Mouse (Mus musculus) thymus, adult 2 months (tissue): ENCODE results near the gene 2310030G06Rik. TPM values are rescaled to one million over a fixed set of nuclear protein-coding genes. Genes with fewer than 3 reads are reported as not detected.

Experiments used
- DNase-seq: peaks from one replicate; pipeline ENCODE4 v3.0.0; 2021
- H3K27ac ChIP-seq: fragments of 200-500 bp; 2 replicates; pipeline ENCODE4 v1.5.1; 2012; ENCODE audit warnings: low read length, control low read depth; ENCODE audit not compliant: control insufficient read depth, insufficient read depth
- H3K27me3 ChIP-seq: fragments of 200-500 bp; 2 replicates; pipeline ENCODE4 v1.6.1; 2012; ENCODE audit warnings: mild to moderate bottlenecking, low read length, moderate library complexity, mixed read lengths; ENCODE audit not compliant: control insufficient read depth, insufficient read depth
- H3K36me3 ChIP-seq: fragments of 200-500 bp; 2 replicates; pipeline ENCODE4 v1.6.1; 2012; ENCODE audit warnings: mild to moderate bottlenecking, low read length, moderate library complexity; ENCODE audit not compliant: control insufficient read depth, insufficient read depth
- H3K4me1 ChIP-seq: fragments of 200-500 bp; replicated peaks from 2 replicates; pipeline ENCODE4 v1.6.1; 2012; ENCODE audit warnings: low read length; ENCODE audit not compliant: control insufficient read depth, insufficient read depth
- H3K4me3 ChIP-seq: fragments of 200-500 bp; 2 replicates; pipeline ENCODE4 v1.5.1; 2012; ENCODE audit warnings: mild to moderate bottlenecking, low read length, control low read depth, moderate library complexity; ENCODE audit not compliant: control insufficient read depth, insufficient read depth
- CTCF ChIP-seq: fragments of 200-500 bp; IDR thresholded peaks from 2 replicates; pipeline ENCODE4 v1.5.1; 2012; ENCODE audit warnings: mild to moderate bottlenecking, control low read depth, low read length, moderate library complexity, borderline replicate concordance; ENCODE audit not compliant: control insufficient read depth, poor library complexity, insufficient read depth; ENCODE audit errors: extremely low read depth
- POLR2A ChIP-seq: fragments of 200-500 bp; IDR thresholded peaks from 2 replicates; pipeline ENCODE4 v1.6.1; 2012; ENCODE audit warnings: mild to moderate bottlenecking, low read length, control low read depth, moderate library complexity; ENCODE audit not compliant: control insufficient read depth, poor library complexity, insufficient read depth; ENCODE audit errors: extremely low read depth
- WGBS: fragments of 180-500 bp; shearing (Covaris S2); methylation state at CpG from one replicate; pipeline ENCODE4 v1.1.7; 2018; 5-methylcytosine and 5-hydroxymethylcytosine counted together
- polyA plus RNA-seq: library from polyadenylated mRNA; depleted of rRNA; stranded (reverse); fragments of >200 nt; gene quantifications from 2 replicates; pipeline ENCODE4 v1.2.3, GENCODE M21; 2012

The 2310030G06Rik gene
- polyA plus RNA-seq, 1 experiment: 3.6 TPM

DNA sequence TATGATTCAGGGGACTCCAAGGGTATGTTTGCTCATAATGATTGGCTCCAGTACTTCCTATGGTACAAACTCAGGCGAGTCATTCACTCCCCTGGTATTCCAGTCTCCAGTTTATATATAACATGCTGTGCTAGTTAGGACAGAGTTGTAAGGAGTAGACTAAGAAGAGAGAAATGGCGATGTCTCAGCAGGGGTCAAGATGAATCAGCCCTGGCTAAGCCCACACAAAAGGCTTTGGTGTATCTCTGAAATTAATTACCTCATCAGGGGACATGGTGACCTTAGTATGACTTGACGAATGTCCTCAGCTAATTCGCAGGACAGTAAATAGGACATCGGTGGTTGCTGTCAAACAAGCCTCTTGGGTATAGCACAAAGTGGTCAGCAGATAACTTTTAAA, 10.4 kb upstream of the 2310030G06Rik start:
- H3K36me3 ChIP-seq: no peaks in the 10 kb centered on the region
- H3K27me3 ChIP-seq: no peaks in the 10 kb centered on the region

DNA sequence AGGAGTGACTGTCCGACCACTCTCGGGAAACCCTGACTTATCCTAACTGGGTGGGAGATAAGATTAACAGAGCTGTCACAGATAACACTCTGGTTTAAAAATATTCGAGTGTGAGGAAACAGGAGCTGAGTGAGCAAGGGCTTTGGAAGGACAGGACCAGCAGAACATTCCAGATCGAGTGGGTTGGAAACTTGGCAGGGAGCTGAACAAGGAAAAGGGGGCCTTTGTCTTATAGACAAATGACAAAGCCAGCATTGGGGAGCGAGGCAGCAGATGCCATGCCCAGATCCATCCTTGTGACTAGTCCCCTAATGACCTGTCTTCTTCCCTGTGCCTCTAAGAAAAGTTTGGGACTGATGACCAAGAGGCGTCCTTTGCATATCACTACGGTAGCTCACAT, 7.6 kb upstream of the 2310030G06Rik start:
- WGBS: 73% methylated on average over 7 of the region's 7 CpGs
- Histone ChIP-seq H3K27me3 (no peaks in the 10 kb centered on the region), H3K4me3 (no peak overlapping the region), H3K4me1 (no peaks in the 10 kb centered on the region), H3K36me3 (no peaks in the 10 kb centered on the region), H3K27ac (no peak overlapping the region)
- no peak for DNase-seq
- TF ChIP-seq CTCF (no peak), POLR2A (no peak)

More for the DNA sequence above, 10.4 kb upstream of the 2310030G06Rik start:
- no peak for DNase-seq
- TF ChIP-seq POLR2A (no peak), CTCF (no peak)
- no peak overlapping the region for H3K4me3 ChIP-seq
- no peak overlapping the region for H3K27ac ChIP-seq
- no peaks in the 10 kb centered on the region for H3K4me1 ChIP-seq
- 87% methylated on average over 5 of the region's 5 CpGs for WGBS

DNA sequence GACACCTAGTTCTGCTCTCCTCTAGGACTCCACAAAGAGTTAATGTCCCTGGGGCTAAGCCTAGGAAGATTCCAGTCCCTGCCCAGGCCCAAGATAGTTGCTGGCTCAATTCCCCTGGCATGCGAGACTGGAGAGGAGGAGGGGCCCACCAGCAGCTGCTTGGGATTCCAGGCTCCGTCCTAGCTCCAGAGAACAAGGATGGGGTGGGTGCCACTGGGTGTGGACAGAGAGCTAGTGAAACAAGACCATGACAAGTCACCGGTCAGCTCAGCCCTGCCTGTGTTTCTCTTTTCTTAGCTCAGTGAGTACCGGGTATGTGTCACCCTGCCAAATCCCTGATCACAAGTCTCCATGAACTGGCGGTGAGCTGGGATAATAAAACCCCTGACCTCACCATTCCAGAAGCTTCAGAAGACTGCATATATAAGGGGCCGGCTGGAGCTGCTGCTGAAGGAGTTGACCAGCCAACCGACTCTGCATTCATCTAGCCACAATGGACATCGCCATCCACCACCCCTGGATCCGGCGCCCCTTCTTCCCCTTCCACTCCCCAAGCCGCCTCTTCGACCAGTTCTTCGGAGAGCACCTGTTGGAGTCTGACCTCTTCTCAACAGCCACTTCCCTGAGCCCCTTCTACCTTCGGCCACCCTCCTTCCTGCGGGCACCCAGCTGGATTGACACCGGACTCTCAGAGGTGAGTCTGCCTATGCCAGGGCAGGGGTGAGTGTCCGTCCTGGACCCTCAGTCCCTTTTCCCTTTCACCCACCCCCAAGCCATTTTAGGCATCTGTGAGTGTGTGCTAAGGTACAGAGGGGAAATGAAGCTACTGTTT, 6.7 kb upstream of the 2310030G06Rik start:
- WGBS: 84% methylated on average over 17 of the region's 17 CpGs
- Histone ChIP-seq H3K27me3 (no peaks in the 10 kb centered on the region), H3K27ac (no peak overlapping the region), H3K4me1 (no peaks in the 10 kb centered on the region), H3K36me3 (no peaks in the 10 kb centered on the region), H3K4me3 (no peak overlapping the region)
- no peak for TF ChIP-seq POLR2A
- TF ChIP-seq CTCF: no peak
- DNase-seq: no peak

DNA sequence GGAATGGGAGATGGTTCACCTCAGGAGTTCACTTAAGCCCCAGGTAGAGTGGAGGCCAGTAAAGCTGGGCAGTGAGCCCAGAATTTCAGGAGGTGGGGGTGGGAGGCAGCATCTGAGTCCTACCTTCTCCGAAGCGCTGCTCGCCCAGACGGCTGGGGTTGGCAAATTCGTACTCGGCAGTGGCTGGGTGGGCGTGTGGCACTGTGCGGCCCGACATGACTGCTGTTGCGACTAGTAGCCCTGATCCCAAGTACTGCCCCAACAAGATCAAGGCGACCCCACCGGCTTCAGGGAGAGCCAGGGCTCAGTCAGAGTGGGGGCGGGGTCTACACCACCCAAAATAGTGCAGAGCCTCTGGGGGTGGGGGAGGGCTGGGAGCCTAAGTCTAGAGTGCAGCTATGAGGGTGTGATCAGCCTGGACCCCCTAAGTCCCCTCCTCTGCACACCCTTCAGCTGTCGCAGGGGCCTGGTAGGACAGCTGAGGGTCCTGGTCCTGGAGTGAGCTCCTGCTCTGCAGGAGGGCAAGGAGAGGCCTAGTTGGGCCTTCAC, 5.8 kb upstream of the 2310030G06Rik start, which contains the start of gene Hspb2:
Hspb2 (minus strand) TSS at position 301 of the 549 bp plus-strand sequence.
- Histone ChIP-seq H3K27me3 (no peaks in the 10 kb centered on the region), H3K4me1 (no peaks in the 10 kb centered on the region), H3K4me3 (no peak within 1 kb of the TSS), H3K36me3 (no peaks in the 10 kb centered on the region), H3K27ac (no peak within 1 kb of the TSS)
- 86% methylated on average over 14 of the region's 14 CpGs for WGBS
- TF ChIP-seq CTCF (no peak), POLR2A (no peak)
- DNase-seq: no peak

DNA sequence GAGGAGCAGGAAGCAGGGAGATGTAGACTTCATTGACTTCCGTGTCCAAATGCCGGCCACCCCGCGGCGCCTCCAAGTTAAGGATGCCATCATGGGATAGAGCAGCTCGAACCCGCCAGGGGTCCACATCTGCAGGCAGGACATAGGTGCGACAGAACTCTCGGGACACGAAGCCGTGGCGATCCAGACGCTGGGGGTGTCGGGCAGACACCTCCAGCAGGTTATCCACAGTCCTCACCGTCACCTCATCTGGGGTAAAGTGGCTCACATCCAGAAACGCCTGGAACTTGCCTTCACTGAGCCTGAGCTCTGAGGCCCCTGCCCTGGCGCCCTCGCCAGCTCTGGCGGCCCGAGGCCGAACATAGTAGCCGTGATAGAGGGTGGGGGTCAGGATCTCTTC, 5.0 kb upstream of the 2310030G06Rik start, which contains the start of gene Cryab:
Cryab (plus strand) TSS at position 3 of the 400 bp plus-strand sequence.
- H3K27ac ChIP-seq: no peak within 1 kb of the TSS
- TF ChIP-seq POLR2A (no peak), CTCF (no peak)
- no peak within 1 kb of the TSS for H3K4me3 ChIP-seq
- no peak for DNase-seq
- WGBS: 85% methylated on average over 22 of the region's 22 CpGs
- no peaks in the 10 kb centered on the region for H3K36me3 ChIP-seq
- 0 out of 2 replicates have a peak, but pooled peaks cover 2% of the 10 kb centered on the region for H3K4me1 ChIP-seq
- H3K27me3 ChIP-seq: no peaks in the 10 kb centered on the region

DNA sequence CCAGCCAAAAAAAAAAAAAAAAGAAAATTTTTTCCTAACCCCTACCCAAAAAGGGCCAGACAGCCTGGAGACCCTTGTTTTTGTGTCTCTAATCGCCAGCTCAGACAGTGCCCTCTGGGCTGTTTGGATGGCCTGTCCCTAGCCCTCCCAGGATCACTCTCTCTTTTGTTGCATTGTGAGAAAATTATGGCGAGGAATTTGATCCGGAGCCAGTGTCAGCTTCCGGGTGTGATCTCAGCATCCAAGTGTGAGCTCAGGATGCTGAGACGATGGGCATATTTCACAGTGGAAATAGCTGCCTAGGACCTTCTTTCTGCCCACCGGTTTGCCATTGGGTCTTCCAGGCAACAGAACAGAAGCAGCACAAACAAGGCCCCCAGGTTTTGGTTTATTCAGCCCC, 4.4 kb upstream of the 2310030G06Rik start:
- Histone ChIP-seq H3K4me3 (no peak overlapping the region), H3K27ac (no peak overlapping the region), H3K36me3 (no peaks in the 10 kb centered on the region), H3K4me1 (0 out of 2 replicates have a peak, but pooled peaks cover 2% of the 10 kb centered on the region), H3K27me3 (no peaks in the 10 kb centered on the region)
- TF ChIP-seq POLR2A (no peak), CTCF (no peak)
- WGBS: 91% methylated on average over 6 of the region's 6 CpGs
- no peak for DNase-seq
